Mouse (Mus musculus) lung, postnatal 0 days (tissue): Measurements from ENCODE around the gene Gm2431. TPM values are rescaled to one million over a fixed set of nuclear protein-coding genes. Genes with fewer than 3 reads are reported as not detected.
"Not testable (repeated sequence)": the region's sequence is repeated elsewhere in the genome, so short reads cannot be mapped to it uniquely, and the experiment has no call there.

Experiments used
- ATAC-seq: fragments of 200-750 bp; cut with Nextera tagmentation; 2 replicates; pipeline ENCODE4 v1.8.0; 2017; ENCODE audit warnings: moderate library complexity
- DNase-seq: peaks from one replicate; pipeline ENCODE4 v3.0.0-alpha.2; 2016; ENCODE audit warnings: low spot score
- H3K27ac ChIP-seq: fragments of 300-500 bp; sonication (generic); 2 replicates; pipeline ENCODE4 v1.5.1; 2014; ENCODE audit warnings: antibody characterized with exemption, mild to moderate bottlenecking, low read length, mixed read lengths
- H3K27me3 ChIP-seq: fragments of 300-500 bp; sonication (generic); replicated peaks from 2 replicates; pipeline ENCODE4 v1.6.1; 2014; ENCODE audit warnings: low read length, mixed read lengths; ENCODE audit not compliant: insufficient read depth
- H3K36me3 ChIP-seq: fragments of 300-500 bp; sonication (generic); 2 replicates; pipeline ENCODE4 v1.6.1; 2014; ENCODE audit warnings: low read length, mixed read lengths; ENCODE audit not compliant: insufficient read depth
- H3K4me1 ChIP-seq: fragments of 300-500 bp; sonication (generic); 2 replicates; pipeline ENCODE4 v1.6.1; 2014; ENCODE audit warnings: antibody characterized with exemption, low read depth, low read length, mixed read lengths; ENCODE audit not compliant: insufficient read depth
- H3K4me2 ChIP-seq: fragments of 300-500 bp; sonication (generic); replicated peaks from 2 replicates; pipeline ENCODE4 v1.6.1; 2014; ENCODE audit warnings: low read depth, mild to moderate bottlenecking, low read length, moderate library complexity, mixed read lengths
- H3K4me3 ChIP-seq: fragments of 300-500 bp; sonication (generic); 2 replicates; pipeline ENCODE4 v1.5.1; 2014; ENCODE audit warnings: low read depth, low read length
- H3K9ac ChIP-seq: fragments of 300-500 bp; sonication (generic); replicated peaks from 2 replicates; pipeline ENCODE4 v1.6.1; 2014; ENCODE audit warnings: low read depth, mild to moderate bottlenecking
- H3K9me3 ChIP-seq: fragments of 300-500 bp; sonication (generic); 2 replicates; pipeline ENCODE4 v1.6.1; 2016; ENCODE audit warnings: low read length, mixed read lengths
- CTCF ChIP-seq: IDR thresholded peaks from 2 replicates; pipeline ENCODE4 v1.5.1; 2016; ENCODE audit warnings: antibody characterized with exemption, mild to moderate bottlenecking
- EP300 ChIP-seq: IDR thresholded peaks from 2 replicates; pipeline ENCODE4 v1.6.1; 2016; ENCODE audit warnings: antibody characterized with exemption, mild to moderate bottlenecking, control low read depth
- WGBS: fragments of 180-500 bp; shearing (Covaris S2); extraction: QIAGEN DNeasy Blood & Tissue Kit; methylation state at CpG from one replicate; pipeline ENCODE4 v1.1.7; 2014; 5-methylcytosine and 5-hydroxymethylcytosine counted together
- polyA plus RNA-seq: library from polyadenylated mRNA; unstranded; fragments of >200 nt; fragmentation: Nextera tagmentation; extraction: Ambion mirVana; gene quantifications from 2 replicates; pipeline ENCODE4 v1.2.1, GENCODE M21; 2015

Gene Gm2431
- polyA plus RNA-seq, 1 experiment from 2014 or later, result not detected

GRCm38 (mm10) chr7:142224518-142224917 is 33.6 kb downstream of the Gm2431 start:
- DNase-seq, result no peak

GRCm38 (mm10) chr7:142212136-142212535 is 46.0 kb downstream of the Gm2431 start:
- not testable (repeated sequence) for ATAC-seq

More at GRCm38 (mm10) chr7:142224518-142224917, 33.6 kb downstream of the Gm2431 start:
- Histone ChIP-seq H3K4me3 (no peak overlapping the region), H3K27me3 (no peaks in the 10 kb centered on the region), H3K9me3 (no peaks in the 10 kb centered on the region), H3K4me1 (no peaks in the 10 kb centered on the region), H3K4me2 (no peak overlapping the region), H3K27ac (no peak overlapping the region), H3K9ac (no peak overlapping the region), H3K36me3 (no peaks in the 10 kb centered on the region)
- 18% methylated on average over 2 of the region's 2 CpGs for WGBS
- no peak for ATAC-seq
- no peak for TF ChIP-seq EP300
- no peak for TF ChIP-seq CTCF

GRCm38 (mm10) chr7:142211559-142211958 is 46.6 kb downstream of the Gm2431 start, which contains the start of gene Gm7579:
TSS of gene Gm7579 (plus strand) at chr7:142211859.
- no peaks in the 10 kb centered on the region for H3K36me3 ChIP-seq
- ATAC-seq, result no peak
- H3K4me2 ChIP-seq, result no peak within 1 kb of the TSS
- no peak within 1 kb of the TSS for H3K9ac ChIP-seq
- no peak for DNase-seq
- 65% methylated on average over 1 of the region's 1 CpGs for WGBS
- H3K4me3 ChIP-seq, result no peak within 1 kb of the TSS
- H3K4me1 ChIP-seq, result no peaks in the 10 kb centered on the region
- H3K9me3 ChIP-seq, result no peaks in the 10 kb centered on the region
- H3K27ac ChIP-seq, result no peak within 1 kb of the TSS
- no peaks in the 10 kb centered on the region for H3K27me3 ChIP-seq
- TF ChIP-seq CTCF (no peak), EP300 (no peak)

More at GRCm38 (mm10) chr7:142212136-142212535, 46.0 kb downstream of the Gm2431 start:
- not testable (repeated sequence) for H3K4me2 ChIP-seq, H3K27ac ChIP-seq, H3K9ac ChIP-seq, H3K4me1 ChIP-seq, H3K27me3 ChIP-seq, H3K4me3 ChIP-seq, H3K9me3 ChIP-seq, H3K36me3 ChIP-seq, DNase-seq
- whole genome bisulfite sequencing, result 29% methylated on average over 1 of the region's 1 CpGs

Other genes with a start within 250 kb of the Gm2431 start
- 85.9 and 104 TPM in 2 replicates for gene Mob2, start 197.3 kb downstream of the Gm2431 start, polyA plus RNA-seq
- 5.5 and 6.0 TPM in 2 replicates for gene Dusp8, start 162.5 kb downstream of the Gm2431 start, polyA plus RNA-seq
- gene Gm45618, start 137.6 kb downstream of the Gm2431 start, polyA plus RNA-seq, result not detected in 2 replicates
- gene Gm39115, start 122.3 kb downstream of the Gm2431 start, polyA plus RNA-seq, result not detected in 2 replicates
- not detected in 2 replicates for gene Gm45337, start 113.7 kb downstream of the Gm2431 start, polyA plus RNA-seq
- gene Gm29735, start 101.2 kb downstream of the Gm2431 start, polyA plus RNA-seq, result not detected in 2 replicates
- gene Gm4553, start 92.6 kb downstream of the Gm2431 start, polyA plus RNA-seq, result not detected in 2 replicates
- gene Krtap5-2, start 82.3 kb downstream of the Gm2431 start, polyA plus RNA-seq, result not detected in 2 replicates
- gene Gm10153, start 68.0 kb downstream of the Gm2431 start, polyA plus RNA-seq, result not detected in 2 replicates
- not detected in 2 replicates for gene Krtap5-3, start 57.0 kb downstream of the Gm2431 start, polyA plus RNA-seq
- gene Gm7579, start 46.5 kb downstream of the Gm2431 start, polyA plus RNA-seq, result not detected in 2 replicates
- gene Krtap5-5, start 28.4 kb downstream of the Gm2431 start, polyA plus RNA-seq, result not detected in 2 replicates
- not detected in 2 replicates for gene Gm40460, start 17.3 kb downstream of the Gm2431 start, polyA plus RNA-seq
- not detected in 2 replicates for gene Gm4559, start 16.0 kb upstream of the Gm2431 start, polyA plus RNA-seq
- not detected in 2 replicates for gene Krtap5-1, start 38.8 kb upstream of the Gm2431 start, polyA plus RNA-seq
- gene Krtap5-4, start 45.2 kb upstream of the Gm2431 start, polyA plus RNA-seq, result not detected in 2 replicates
- gene Ifitm10, start 115.4 kb upstream of the Gm2431 start, polyA plus RNA-seq, result 15.0 and 15.5 TPM in 2 replicates
- 0.80 TPM in 1 of 2 replicates, not detected in the other for gene Gm49369, start 124.3 kb upstream of the Gm2431 start, polyA plus RNA-seq
- gene Ctsd, start 129.7 kb upstream of the Gm2431 start, polyA plus RNA-seq, result 469 and 481 TPM in 2 replicates
- 0.47 and 1.1 TPM in 2 replicates for gene Syt8, start 176.5 kb upstream of the Gm2431 start, polyA plus RNA-seq
- gene Tnni2, start 183.5 kb upstream of the Gm2431 start, polyA plus RNA-seq, result 1.9 and 2.1 TPM in 2 replicates
- 90.8 and 92.3 TPM in 2 replicates for gene Lsp1, start 202.5 kb upstream of the Gm2431 start, polyA plus RNA-seq
- gene Tnnt3, start 240.5 kb upstream of the Gm2431 start, polyA plus RNA-seq, result 1.5 and 2.2 TPM in 2 replicates